Mouse (Mus musculus): Measurements from ENCODE around the gene Fdx1. TPM values are rescaled to one million over a fixed set of nuclear protein-coding genes. Genes with fewer than 3 reads are reported as not detected.

Gene Fdx1
- total RNA-seq, 2 experiments from 2014 or later, result 98.1 to 99.2 TPM

DNA sequence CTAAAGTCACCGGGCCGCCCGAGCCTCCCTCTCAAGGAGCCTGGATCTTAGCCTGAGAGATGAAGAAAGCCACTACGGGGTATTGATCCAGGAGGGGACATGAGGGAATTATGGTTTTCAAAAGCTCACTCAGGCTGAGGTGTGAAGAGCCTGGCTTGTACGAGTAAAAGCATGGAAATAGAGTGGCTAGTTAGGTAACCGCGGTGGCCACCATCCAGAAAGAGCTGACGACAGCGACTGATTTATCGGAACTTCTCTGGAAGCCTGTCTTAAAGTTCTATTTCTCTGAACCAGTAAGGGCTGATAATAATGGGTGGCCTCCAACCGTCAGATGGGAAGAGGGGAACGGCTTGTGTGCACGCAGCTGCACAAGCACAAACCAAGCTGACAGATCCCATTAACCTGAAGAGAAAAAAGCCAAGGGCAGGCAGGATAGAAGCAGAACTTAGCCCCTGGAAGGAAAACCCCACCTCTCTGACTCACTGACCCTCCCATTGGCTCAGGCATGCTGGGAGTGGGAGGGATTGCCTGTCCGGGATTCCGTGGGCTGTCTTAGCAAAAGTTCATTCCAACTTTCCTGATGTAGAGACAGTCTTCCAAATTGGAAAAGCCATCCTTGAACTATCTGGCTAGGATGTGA is 48.8 kb downstream of the Fdx1 start:
- intact Hi-C loops (cut with DNase I), result no loop called here
- DNase-seq, result no peak

DNA sequence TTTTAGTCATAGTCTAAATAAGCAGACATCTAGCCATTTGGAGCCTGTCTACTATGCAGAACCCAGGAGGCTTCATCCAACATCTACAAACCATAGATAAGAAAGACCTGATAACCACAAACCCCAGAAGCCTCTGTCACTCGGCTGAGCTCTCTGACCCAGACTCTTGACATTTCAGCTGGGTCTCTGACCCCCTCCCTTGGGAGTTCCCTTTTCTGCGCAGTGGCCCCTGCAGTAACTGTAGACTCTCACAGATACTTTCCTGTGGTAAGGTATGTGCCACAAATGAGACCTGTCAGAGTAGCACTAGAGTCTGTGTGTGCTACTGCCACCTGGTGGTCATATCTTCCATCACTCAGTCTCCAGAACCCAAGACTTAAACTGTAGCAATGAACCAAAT is 54.5 kb downstream of the Fdx1 start:
- peak; percentile 68 to 75 for DNase-seq
- intact Hi-C loops (cut with DNase I), result loop anchor here (1.0 to 5.0 kb wide), 3 partner anchors 142 to 747 kb away; partner anchors contain the start of gene Arhgap20

DNA sequence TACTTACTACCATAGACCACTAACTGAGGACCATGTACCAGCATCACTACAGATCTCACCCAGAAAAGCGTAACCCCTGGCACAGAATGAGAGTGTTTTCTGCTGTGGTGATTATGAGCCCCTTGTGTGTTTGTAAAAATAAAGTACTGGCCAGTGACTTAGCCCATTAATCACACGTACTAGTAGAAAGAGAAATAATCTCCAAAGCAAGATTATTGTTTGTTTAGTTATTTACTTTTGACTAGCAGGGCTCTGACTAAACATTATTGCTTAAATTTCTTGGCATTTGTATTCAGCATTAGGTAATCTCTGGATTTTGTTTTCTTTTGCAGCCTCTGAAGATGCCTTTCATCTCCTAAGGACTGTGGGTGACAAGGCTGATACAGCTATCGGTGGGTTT is 55.1 kb downstream of the Fdx1 start:
- intact Hi-C loops (cut with DNase I), result loop anchor here (5.0 kb wide), 2 partner anchors 141 to 746 kb away; partner anchors contain the start of gene Arhgap20
- DNase-seq, result no peak

DNA sequence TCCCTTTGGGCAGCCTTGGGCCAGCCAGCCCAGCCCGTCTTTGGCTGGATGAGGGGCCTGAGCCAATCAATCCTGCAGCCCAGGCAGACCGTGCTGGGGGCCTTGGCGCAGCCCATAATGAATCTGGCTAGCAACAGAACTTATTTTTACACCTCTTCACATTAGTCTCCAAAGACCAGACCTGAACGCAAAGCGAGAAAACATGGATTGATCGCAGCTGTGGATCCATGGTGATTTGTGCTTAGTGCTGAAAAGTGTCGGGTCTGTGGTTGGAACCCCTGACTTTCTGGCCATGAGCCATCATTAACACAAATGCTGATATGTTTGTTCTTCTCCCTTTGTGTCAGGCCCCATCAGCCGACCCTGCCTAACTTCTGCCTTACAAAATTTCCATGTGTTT is 56.4 kb downstream of the Fdx1 start:
- DNase-seq, result no peak
- intact Hi-C loops (cut with DNase I), result loop anchor here (5.0 kb wide), 2 partner anchors 140 to 745 kb away; partner anchors contain the start of gene Arhgap20

Other genes starting within 250 kb of the Fdx1 start
- gene Arhgap20, start 198.2 kb downstream of the Fdx1 start, total RNA-seq (2021), result 10 to 100 TPM in 1 of 2 experiments, 1 to 10 TPM in 1; 9.3 to 11.2 TPM
- 10 to 100 TPM; 94.3 to 96.8 TPM for gene Rdx, start 83.6 kb upstream of the Fdx1 start, total RNA-seq (2021)
- 1 to 10 TPM; 9.5 to 9.8 TPM for gene Zc3h12c, start 205.0 kb upstream of the Fdx1 start, total RNA-seq (2021)

All from heart, postnatal 14 days (tissue).